Mouse (Mus musculus): ENCODE measurements around the gene Nrp1.
A peak's percentile ranks its signal among the peaks of the same experiment; 100 is the strongest.

Nrp1 gene

DNA sequence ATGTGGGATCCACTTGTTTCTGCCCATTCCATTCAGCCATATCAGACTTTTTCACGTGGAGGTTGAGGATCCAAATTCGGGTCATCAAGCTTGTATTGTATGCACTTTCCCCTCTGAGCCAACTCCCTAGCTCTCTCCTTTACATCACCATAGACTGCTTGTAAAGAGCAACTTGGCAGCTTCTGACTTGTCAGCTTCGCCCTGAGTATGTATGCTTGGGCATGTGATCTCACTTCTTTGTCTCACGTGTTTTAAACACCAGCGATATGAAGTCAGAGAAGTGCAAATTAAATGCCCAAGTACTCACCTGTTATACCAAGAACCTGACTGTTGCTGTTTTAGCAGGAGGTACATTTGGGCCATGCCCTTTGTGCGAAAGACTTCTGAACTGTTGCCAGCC lies 12.6 kb downstream of the Nrp1 start:
- no peak for DNase-seq (ENCODE audit: low spot score)

DNA sequence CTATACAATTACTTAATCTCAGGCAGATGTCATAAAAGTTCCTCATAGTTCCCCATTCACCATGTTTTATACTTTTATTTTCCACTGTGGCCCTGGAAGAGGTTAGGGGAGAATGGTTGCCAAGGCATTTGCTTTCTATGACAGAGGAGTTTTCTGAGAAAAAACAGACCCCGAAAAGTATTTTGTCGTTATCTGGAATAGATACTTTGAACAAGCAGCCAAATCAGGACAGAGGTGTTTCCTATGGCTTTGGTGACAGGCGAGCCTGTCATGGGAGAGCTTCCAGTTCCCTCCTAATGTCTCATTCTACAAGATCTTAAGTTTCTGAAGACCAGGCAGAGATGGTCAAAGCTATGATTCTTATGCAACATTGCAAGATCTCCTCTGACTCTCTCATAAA lies 13.4 kb downstream of the Nrp1 start:
- no peak for DNase-seq (ENCODE audit: low spot score)

- no peak for DNase-seq (ENCODE audit: low spot score)
Observed at GRCm38 (mm10) chr8:128372724-128373123, 14.3 kb downstream of the Nrp1 start.

DNA sequence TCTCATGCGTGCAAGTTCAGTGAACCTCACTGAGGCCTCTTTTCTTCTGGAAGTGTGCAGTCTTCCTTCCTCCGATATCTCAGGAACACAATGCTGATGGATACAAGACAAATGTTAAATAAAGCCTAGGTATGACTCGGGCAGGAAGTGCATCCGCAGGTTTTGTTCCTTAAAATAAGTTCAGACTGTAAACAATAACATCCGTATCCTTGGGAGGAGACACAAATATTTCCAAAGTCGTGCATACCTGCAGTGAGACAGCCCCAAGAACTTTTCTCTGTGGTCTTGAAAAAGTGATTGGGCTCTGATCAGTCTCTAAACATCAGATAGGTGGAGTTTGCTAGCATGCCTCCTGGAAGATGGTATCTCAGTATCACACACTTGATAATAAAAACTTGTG lies 15.0 kb downstream of the Nrp1 start:
- DNase-seq (ENCODE audit: low spot score) = no peak

GRCm38 (mm10) chr8:128375291-128375690 lies 16.9 kb downstream of the Nrp1 start:
- no peak for DNase-seq (ENCODE audit: low spot score)

GRCm38 (mm10) chr8:128383176-128383575 lies 24.8 kb downstream of the Nrp1 start:
- DNase-seq (ENCODE audit: low spot score) = no peak

DNA sequence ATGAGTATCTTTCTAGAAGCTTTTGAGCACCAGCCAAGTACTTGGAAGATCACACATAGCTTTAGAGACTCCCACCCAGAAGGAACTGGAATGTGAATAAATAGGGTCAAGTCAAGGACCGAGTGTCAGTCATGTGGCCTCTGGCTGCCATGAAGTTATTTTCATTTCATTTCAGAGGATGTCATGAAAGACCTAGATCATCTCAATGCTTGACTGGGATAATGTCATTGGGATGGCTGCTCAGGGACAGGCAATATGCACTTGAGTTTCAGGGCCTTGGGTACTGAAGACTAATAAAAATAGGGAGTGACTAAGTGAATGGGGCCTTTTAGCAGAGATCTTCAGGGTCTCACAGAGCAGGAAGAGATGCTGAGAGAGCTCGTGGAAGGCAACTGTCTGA lies 26.0 kb downstream of the Nrp1 start:
- DNase-seq (ENCODE audit: low spot score) = no peak

- DNase-seq (ENCODE audit: low spot score) = no peak
Observed at GRCm38 (mm10) chr8:128384921-128385332, 26.5 kb downstream of the Nrp1 start.

- DNase-seq (ENCODE audit: low spot score) = no peak
Observed at GRCm38 (mm10) chr8:128386963-128387621, 28.7 kb downstream of the Nrp1 start.

GRCm38 (mm10) chr8:128390759-128391158 lies 32.4 kb downstream of the Nrp1 start:
- DNase-seq (ENCODE audit: low spot score) = no peak

DNA sequence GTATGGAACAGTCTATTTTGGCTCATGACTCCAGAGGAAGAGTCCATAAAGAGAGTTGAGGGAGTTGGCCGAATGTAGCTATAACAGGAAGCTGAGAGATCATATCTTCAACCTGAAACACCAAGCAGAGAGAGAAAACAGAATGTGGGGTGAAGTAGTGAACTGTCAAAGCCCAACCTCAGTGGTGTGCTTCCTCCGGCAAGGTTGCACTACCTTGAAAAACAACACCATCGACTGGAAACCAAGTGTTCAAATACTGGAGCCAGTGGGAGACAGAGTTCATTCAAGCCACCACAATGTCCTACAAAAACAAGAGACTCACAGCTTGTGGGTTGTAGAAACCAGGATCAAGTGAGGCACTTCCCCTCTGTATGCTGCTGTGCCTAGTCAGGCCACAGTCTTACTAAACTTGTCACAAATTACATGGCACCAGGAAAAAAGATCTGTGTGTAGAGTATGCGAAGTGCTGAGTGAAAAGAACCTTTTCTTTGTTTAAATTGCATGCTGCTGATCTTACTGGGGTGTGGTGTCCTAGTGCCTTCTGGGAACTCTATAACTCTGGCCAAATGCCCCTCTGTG lies 32.9 kb downstream of the Nrp1 start:
- no peak for DNase-seq (ENCODE audit: low spot score)

DNA sequence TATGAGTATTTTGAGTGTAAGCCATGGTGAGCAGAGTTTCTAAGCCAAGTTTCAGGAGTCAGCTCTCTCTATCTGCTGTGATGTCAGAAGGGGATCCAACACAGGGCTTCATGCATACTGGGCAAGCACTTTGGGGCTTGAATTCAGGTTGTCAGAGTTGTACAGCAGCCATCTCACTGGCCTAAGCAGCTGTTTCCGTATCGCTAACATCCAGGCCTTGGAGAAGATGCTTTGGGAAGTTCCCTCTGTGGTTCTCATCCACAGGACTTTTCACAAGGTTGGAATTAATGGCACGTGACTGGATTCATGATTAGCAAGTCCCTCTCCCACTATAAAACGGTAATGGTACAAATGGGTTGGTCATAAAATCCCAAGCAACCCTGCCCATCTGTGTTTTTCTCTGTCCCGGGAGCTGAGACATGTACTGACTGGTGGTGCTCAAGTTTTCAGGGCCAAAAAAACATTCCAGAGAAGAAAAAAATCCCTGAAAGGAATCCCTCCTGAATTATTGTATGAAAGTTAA lies 36.3 kb downstream of the Nrp1 start:
- no peak for DNase-seq (ENCODE audit: low spot score)

- no peak for DNase-seq (ENCODE audit: low spot score)
Observed at GRCm38 (mm10) chr8:128396968-128397367, 38.6 kb downstream of the Nrp1 start.

DNA sequence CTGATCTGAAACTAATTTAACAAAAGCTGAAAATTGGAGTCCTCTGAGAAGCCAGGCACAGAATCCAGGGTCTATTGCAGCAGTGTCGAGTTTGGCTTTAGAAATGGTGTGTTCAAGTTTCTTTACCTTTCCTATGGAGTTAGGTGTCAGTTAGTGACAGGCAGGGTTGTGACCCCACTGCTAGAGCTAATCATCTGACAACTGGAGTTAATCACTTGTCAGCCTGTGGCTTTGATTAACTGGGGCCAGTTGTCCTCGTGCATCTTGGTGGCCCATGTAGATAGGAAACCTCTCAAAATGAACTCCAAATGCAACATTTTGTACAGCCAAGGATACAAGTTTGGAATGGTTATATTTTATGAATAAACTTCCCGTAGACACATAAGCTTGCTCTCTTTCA lies 39.0 kb downstream of the Nrp1 start:
- DNase-seq (ENCODE audit: low spot score) = no peak

- DNase-seq (ENCODE audit: low spot score) = no peak
Observed at GRCm38 (mm10) chr8:128398472-128399091, 40.2 kb downstream of the Nrp1 start.

- no peak for DNase-seq (ENCODE audit: low spot score)
Observed at GRCm38 (mm10) chr8:128400286-128400685, 41.9 kb downstream of the Nrp1 start.

DNA sequence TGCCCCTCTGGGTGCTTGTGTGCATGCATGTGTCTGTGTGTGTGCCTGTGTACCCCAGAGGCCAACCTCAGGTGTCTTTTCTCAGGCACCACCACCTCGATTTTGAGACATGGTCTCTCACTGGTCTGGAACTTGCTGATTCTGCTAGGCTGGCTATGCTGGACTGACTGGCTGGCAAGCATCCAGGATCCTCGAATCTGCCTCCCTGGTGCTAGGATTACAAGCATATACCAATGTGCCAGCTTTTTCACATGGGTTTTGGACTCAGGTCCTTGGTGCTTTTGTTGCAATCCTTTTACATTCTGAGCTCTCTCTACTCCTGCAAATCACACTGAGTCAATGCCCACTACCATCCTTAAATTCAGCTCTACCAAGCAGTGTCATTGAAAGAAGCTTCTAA lies 46.5 kb downstream of the Nrp1 start:
- peak; percentile 51 for DNase-seq (ENCODE audit: low spot score)

DNA sequence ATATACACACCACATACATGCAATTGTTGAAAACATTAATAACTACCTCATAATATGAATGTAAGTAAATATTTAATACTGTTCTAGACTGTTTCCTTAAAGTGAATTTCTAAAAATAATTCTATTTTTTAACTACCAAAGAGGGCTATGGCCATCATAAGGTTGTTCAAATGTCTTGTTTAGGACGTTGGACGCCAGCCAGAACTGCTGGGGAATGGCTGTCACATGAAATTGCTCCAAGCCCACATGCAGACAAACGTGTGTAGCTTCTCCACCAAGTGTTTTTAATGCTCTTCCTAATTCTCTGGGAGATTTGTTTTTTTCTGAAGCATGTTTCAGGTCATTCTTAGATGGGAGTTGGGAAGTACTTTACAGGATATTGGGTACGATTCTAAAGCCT lies 55.0 kb downstream of the Nrp1 start:
- DNase-seq (ENCODE audit: low spot score) = peak; percentile 40

DNA sequence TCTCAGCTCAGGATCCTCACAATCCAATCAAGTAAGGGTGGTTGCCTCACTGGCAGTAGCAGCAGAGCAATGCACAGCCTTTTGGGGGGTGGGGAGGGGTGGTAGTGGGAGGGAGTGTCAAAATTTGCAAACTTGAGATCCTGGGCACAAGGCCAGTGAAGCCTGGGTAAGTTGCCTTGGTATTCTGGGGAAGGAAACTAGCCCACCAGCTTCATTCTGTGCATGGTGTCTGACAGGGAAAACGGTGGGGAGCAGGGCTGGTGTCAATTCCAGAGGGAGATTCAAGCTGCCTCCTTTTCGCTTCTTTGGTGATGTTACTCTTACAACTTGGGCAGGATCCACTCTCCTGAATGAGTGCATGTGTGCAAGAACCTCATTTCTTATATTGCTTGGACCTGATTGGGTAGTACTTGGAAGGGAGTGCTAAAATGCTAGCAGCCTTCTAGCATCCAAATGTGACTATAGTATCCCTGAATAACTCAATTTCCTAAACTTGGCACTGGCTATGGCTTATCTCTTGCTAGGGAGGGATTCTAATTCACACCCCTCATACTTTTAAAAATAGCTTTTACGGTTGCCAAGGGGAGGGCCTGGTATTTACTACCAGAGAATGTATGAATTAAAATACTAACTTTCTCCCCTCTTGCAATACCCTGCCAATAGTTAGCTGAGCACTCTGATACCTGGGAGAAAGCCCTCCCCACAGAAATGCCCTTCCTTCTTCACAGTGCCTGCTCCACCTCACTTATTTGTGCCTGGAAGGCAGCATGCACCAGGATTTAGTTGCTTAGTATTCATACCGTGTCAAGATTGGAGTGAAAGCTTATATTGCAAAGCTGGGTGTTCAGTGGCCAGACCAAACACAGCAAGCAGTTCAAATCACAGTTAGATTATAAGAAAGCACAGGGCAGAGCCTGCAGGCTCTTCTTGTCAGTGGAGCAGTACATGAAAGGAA lies 57.6 kb downstream of the Nrp1 start:
- no peak for DNase-seq (ENCODE audit: low spot score)

DNA sequence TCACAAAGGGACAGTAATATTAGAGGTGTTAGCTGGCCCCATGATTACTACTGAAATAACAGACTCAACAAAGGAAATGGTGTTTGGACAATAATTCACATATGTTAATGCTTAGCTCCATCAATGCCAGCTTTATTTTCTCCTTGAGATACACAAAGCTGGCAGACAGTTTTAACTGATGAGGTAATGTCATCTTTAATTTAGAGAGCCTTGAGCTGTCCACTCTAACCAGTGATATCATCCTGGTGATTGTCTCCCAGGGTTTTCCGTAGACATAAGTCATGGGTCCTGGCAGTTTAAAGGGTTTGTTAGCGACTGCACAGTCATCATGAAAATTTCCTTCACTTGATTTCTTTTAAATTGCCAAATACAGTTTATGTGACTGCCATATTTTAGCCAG lies 58.5 kb downstream of the Nrp1 start:
- DNase-seq (ENCODE audit: low spot score) = no peak

GRCm38 (mm10) chr8:128417956-128418796 lies 59.8 kb downstream of the Nrp1 start:
- DNase-seq (ENCODE audit: low spot score) = no peak

Measured in testis, postnatal 10 days (tissue).